Mouse (Mus musculus): ENCODE data around the gene Chrm3. TPM values are rescaled to one million over a fixed set of nuclear protein-coding genes. Genes with fewer than 3 reads are reported as not detected.

Gene Chrm3
- polyA plus RNA-seq, 1 experiment from 2014 or later = 0.93 TPM

GRCm38 (mm10) chr13:10335558-10335957 lies 25.1 kb downstream of the Chrm3 start:
- H3K36me3 ChIP-seq (ENCODE audit: control insufficient read depth, insufficient read depth, low read length) = no peaks in the 10 kb centered on the region
- no peak overlapping the region for H3K4me2 ChIP-seq (ENCODE audit: low read depth, low read length)
- ATAC-seq = no peak

GRCm38 (mm10) chr13:10332762-10333161 lies 27.9 kb downstream of the Chrm3 start:
- Histone ChIP-seq H3K9ac (ENCODE audit: low read depth, low read length) (no peak overlapping the region), H3K27ac (ENCODE audit: low read length) (no peak overlapping the region), H3K27me3 (replicated peaks; ENCODE audit: control insufficient read depth, insufficient read depth, low read length) (no peaks in the 10 kb centered on the region), H3K4me1 (ENCODE audit: control insufficient read depth, insufficient read depth, low read length) (no peaks in the 10 kb centered on the region), H3K4me2 (ENCODE audit: low read depth, low read length) (no peak overlapping the region), H3K4me3 (ENCODE audit: low read length) (no peak overlapping the region), H3K9me3 (ENCODE audit: control insufficient read depth, low read length) (no peaks in the 10 kb centered on the region), H3K36me3 (ENCODE audit: control insufficient read depth, insufficient read depth, low read length) (no peaks in the 10 kb centered on the region)
- no peak for ATAC-seq
- whole genome bisulfite sequencing = 86% methylated on average over 4 of the region's 4 CpGs

More at GRCm38 (mm10) chr13:10335558-10335957, 25.1 kb downstream of the Chrm3 start:
- Histone ChIP-seq H3K27ac (ENCODE audit: low read length) (no peak overlapping the region), H3K9ac (ENCODE audit: low read depth, low read length) (no peak overlapping the region), H3K9me3 (ENCODE audit: control insufficient read depth, low read length) (no peaks in the 10 kb centered on the region), H3K4me1 (ENCODE audit: control insufficient read depth, insufficient read depth, low read length) (no peaks in the 10 kb centered on the region), H3K4me3 (ENCODE audit: low read length) (no peak overlapping the region), H3K27me3 (replicated peaks; ENCODE audit: control insufficient read depth, insufficient read depth, low read length) (no peaks in the 10 kb centered on the region)

DNA sequence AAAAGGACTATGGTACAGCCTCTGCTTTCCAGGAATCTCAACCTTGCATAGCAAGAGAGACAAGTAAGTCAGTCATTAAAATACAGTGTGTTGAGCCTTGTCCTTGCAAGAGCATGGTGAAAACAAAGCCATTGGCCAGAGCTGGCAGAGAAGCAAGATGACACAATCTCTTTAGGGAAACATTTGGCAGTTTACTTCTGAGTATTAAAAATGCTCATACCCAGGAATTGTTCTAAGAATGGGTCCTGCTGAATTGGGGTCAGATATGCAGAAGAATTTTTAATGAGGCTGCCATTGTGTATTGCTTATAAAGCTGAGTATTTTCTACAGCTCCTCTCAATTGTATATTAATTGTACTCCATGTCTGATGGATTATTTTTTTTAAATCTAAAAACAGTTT lies 50.8 kb downstream of the Chrm3 start:
- Histone ChIP-seq H3K27ac (ENCODE audit: low read length) (no peak overlapping the region), H3K36me3 (ENCODE audit: control insufficient read depth, insufficient read depth, low read length) (no peaks in the 10 kb centered on the region), H3K4me1 (ENCODE audit: control insufficient read depth, insufficient read depth, low read length) (no peaks in the 10 kb centered on the region), H3K27me3 (replicated peaks; ENCODE audit: control insufficient read depth, insufficient read depth, low read length) (no peaks in the 10 kb centered on the region), H3K9ac (ENCODE audit: low read depth, low read length) (no peak overlapping the region), H3K4me3 (ENCODE audit: low read length) (no peak overlapping the region), H3K4me2 (ENCODE audit: low read depth, low read length) (no peak overlapping the region), H3K9me3 (ENCODE audit: control insufficient read depth, low read length) (no peaks in the 10 kb centered on the region)
- ATAC-seq = no peak

DNA sequence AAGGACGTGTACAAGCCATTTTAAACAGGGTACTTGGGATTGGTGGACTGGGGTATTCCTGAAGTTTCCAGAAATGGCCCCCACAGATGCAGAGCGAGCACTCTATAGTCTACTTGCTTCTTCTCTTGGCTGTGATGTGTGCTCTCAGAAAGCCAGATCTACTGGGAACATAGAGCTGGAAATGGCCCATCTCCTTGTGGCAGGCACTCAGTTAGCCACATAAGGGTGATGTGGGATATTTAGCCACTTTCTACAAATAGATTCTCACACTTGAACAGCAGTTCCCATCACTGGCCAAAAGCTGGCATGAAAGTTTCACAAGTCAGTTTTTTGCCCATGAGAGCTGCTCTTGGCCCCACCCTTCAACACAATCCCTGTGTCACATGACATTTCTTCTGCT lies 65.5 kb downstream of the Chrm3 start:
- H3K4me2 ChIP-seq (ENCODE audit: low read depth, low read length) = no peak overlapping the region
- 78% methylated on average over 2 of the region's 2 CpGs for whole genome bisulfite sequencing
- ATAC-seq = no peak

DNA sequence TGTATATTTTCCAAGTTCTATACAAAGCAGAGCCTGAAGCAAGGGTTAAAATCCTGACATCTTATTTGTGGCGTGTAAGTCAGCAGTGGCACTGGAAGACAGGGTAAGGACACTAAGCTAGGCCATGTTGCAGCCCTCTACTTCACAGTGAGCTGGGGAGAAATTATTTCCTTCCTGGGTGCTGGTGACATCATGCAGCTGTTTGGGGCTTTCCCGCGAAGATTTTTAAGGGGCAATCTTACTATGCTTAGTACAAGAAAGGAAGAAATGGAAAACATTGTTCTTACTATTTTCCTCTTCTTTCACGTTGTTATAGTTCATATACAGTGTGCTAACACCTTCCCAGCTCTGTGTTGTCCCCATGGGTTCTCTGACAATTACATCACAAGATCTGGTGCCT lies 76.3 kb downstream of the Chrm3 start:
- 83% methylated on average over 4 of the region's 4 CpGs for WGBS
- Histone ChIP-seq H3K27me3 (replicated peaks; ENCODE audit: control insufficient read depth, insufficient read depth, low read length) (no peaks in the 10 kb centered on the region), H3K9ac (ENCODE audit: low read depth, low read length) (no peak overlapping the region), H3K4me1 (ENCODE audit: control insufficient read depth, insufficient read depth, low read length) (no peaks in the 10 kb centered on the region), H3K4me3 (ENCODE audit: low read length) (no peak overlapping the region), H3K36me3 (ENCODE audit: control insufficient read depth, insufficient read depth, low read length) (no peaks in the 10 kb centered on the region), H3K27ac (ENCODE audit: low read length) (no peak overlapping the region), H3K4me2 (ENCODE audit: low read depth, low read length) (no peak overlapping the region), H3K9me3 (ENCODE audit: control insufficient read depth, low read length) (no peaks in the 10 kb centered on the region)
- no peak for ATAC-seq

More for the DNA sequence above, 65.5 kb downstream of the Chrm3 start:
- no peaks in the 10 kb centered on the region for H3K36me3 ChIP-seq (ENCODE audit: control insufficient read depth, insufficient read depth, low read length)
- no peak overlapping the region for H3K4me3 ChIP-seq (ENCODE audit: low read length)
- H3K27ac ChIP-seq (ENCODE audit: low read length) = no peak overlapping the region
- no peak overlapping the region for H3K9ac ChIP-seq (ENCODE audit: low read depth, low read length)
- no peaks in the 10 kb centered on the region for H3K4me1 ChIP-seq (ENCODE audit: control insufficient read depth, insufficient read depth, low read length)
- H3K9me3 ChIP-seq (ENCODE audit: control insufficient read depth, low read length) = no peaks in the 10 kb centered on the region
- H3K27me3 ChIP-seq (replicated peaks; ENCODE audit: control insufficient read depth, insufficient read depth, low read length) = no peaks in the 10 kb centered on the region

- H3K27me3 ChIP-seq (replicated peaks; ENCODE audit: control insufficient read depth, insufficient read depth, low read length) = no peaks in the 10 kb centered on the region
- no peak overlapping the region for H3K9ac ChIP-seq (ENCODE audit: low read depth, low read length)
- H3K4me2 ChIP-seq (ENCODE audit: low read depth, low read length) = no peak overlapping the region
- no peaks in the 10 kb centered on the region for H3K4me1 ChIP-seq (ENCODE audit: control insufficient read depth, insufficient read depth, low read length)
- no peak overlapping the region for H3K4me3 ChIP-seq (ENCODE audit: low read length)
- 74% methylated on average over 1 of the region's 1 CpGs for WGBS
- no peak overlapping the region for H3K27ac ChIP-seq (ENCODE audit: low read length)
- H3K9me3 ChIP-seq (ENCODE audit: control insufficient read depth, low read length) = no peaks in the 10 kb centered on the region
- no peak for ATAC-seq
- no peaks in the 10 kb centered on the region for H3K36me3 ChIP-seq (ENCODE audit: control insufficient read depth, insufficient read depth, low read length)
These were observed 85.7 kb downstream of the Chrm3 start for GRCm38 (mm10) chr13:10274907-10275306.

GRCm38 (mm10) chr13:10263784-10264183 lies 96.9 kb downstream of the Chrm3 start:
- 82% methylated on average over 3 of the region's 3 CpGs for WGBS
- no peaks in the 10 kb centered on the region for H3K27me3 ChIP-seq (replicated peaks; ENCODE audit: control insufficient read depth, insufficient read depth, low read length)
- no peaks in the 10 kb centered on the region for H3K36me3 ChIP-seq (ENCODE audit: control insufficient read depth, insufficient read depth, low read length)
- no peaks in the 10 kb centered on the region for H3K4me1 ChIP-seq (ENCODE audit: control insufficient read depth, insufficient read depth, low read length)
- H3K4me2 ChIP-seq (ENCODE audit: low read depth, low read length) = no peak overlapping the region
- no peak overlapping the region for H3K9ac ChIP-seq (ENCODE audit: low read depth, low read length)
- no peak for ATAC-seq
- no peak overlapping the region for H3K27ac ChIP-seq (ENCODE audit: low read length)
- H3K4me3 ChIP-seq (ENCODE audit: low read length) = no peak overlapping the region
- no peaks in the 10 kb centered on the region for H3K9me3 ChIP-seq (ENCODE audit: control insufficient read depth, low read length)

DNA sequence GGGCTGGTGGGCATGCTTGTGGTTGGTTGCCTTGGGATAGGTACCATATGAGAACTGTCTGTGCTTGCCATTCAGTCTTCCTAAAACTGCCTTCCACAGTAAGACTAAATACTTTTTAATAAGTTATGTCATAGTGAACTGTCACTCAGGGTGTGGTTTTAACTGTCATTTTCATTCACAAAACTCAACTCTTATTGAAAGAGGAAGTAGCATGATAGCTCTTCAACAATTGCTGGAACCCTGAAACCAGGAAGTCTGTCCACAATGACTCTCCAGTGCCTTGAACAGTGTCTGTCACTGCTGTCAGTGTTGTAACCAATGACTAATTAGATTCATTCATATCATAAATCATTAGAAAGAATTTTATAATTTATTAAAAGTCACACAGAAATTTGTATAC lies 107.6 kb downstream of the Chrm3 start:
- Histone ChIP-seq H3K4me2 (ENCODE audit: low read depth, low read length) (no peak overlapping the region), H3K27me3 (replicated peaks; ENCODE audit: control insufficient read depth, insufficient read depth, low read length) (no peaks in the 10 kb centered on the region), H3K4me3 (ENCODE audit: low read length) (no peak overlapping the region), H3K36me3 (ENCODE audit: control insufficient read depth, insufficient read depth, low read length) (no peaks in the 10 kb centered on the region), H3K9ac (ENCODE audit: low read depth, low read length) (no peak overlapping the region), H3K27ac (ENCODE audit: low read length) (no peak overlapping the region), H3K4me1 (ENCODE audit: control insufficient read depth, insufficient read depth, low read length) (no peaks in the 10 kb centered on the region), H3K9me3 (ENCODE audit: control insufficient read depth, low read length) (peaks cover 3% of the 10 kb centered on the region; the same call in 1 of the 2 replicates)
- no peak for ATAC-seq

GRCm38 (mm10) chr13:10251499-10252179 lies 109.0 kb downstream of the Chrm3 start:
- H3K4me1 ChIP-seq (ENCODE audit: control insufficient read depth, insufficient read depth, low read length) = no peaks in the 10 kb centered on the region
- 68% methylated on average over 5 of the region's 5 CpGs for WGBS

More at GRCm38 (mm10) chr13:10251499-10252179, 109.0 kb downstream of the Chrm3 start:
- Histone ChIP-seq H3K36me3 (ENCODE audit: control insufficient read depth, insufficient read depth, low read length) (no peaks in the 10 kb centered on the region), H3K4me3 (ENCODE audit: low read length) (no peak overlapping the region), H3K9ac (ENCODE audit: low read depth, low read length) (no peak overlapping the region), H3K27me3 (replicated peaks; ENCODE audit: control insufficient read depth, insufficient read depth, low read length) (no peaks in the 10 kb centered on the region), H3K27ac (ENCODE audit: low read length) (no peak overlapping the region), H3K9me3 (ENCODE audit: control insufficient read depth, low read length) (peaks cover 3% of the 10 kb centered on the region; the same call in 1 of the 2 replicates), H3K4me2 (ENCODE audit: low read depth, low read length) (no peak overlapping the region)
- ATAC-seq = no peak

Measured in intestine, embryonic 16.5 days (tissue).